Mouse (Mus musculus) regulatory T cell (primary cell): ENCODE data around the gene Vmn2r22.
"Not testable (repeated sequence)": the region's sequence is repeated elsewhere in the genome, so short reads cannot be mapped to it uniquely, and the experiment has no call there.

Source experiments
- in situ Hi-C: fragments of 300-600 bp; cut with MboI, MseI; formaldehyde crosslinking; loops from one replicate; pipeline ENCODE4 v1.15.1; 2025; ENCODE audit warnings: high pct_unique_total_duplicates

Vmn2r22 gene

GRCm38 (mm10) chr6:123650625-123651024 is at the start of gene Vmn2r22:
Gene Vmn2r22 (minus strand): TSS chr6:123650725.
- in situ Hi-C loops, result not testable (repeated sequence)

- in situ Hi-C loops, result no loop called here
These were observed 46.7 kb upstream of the Vmn2r22 start for GRCm38 (mm10) chr6:123697213-123697612.

GRCm38 (mm10) chr6:123696639-123697038 is 46.1 kb upstream of the Vmn2r22 start:
- in situ Hi-C loops, result not testable (repeated sequence)

- in situ Hi-C loops, result no loop called here
These were observed 6.5 kb upstream of the Vmn2r22 start for GRCm38 (mm10) chr6:123657040-123657439.

- in situ Hi-C loops, result loop anchor here (5.0 kb wide), 1 partner anchor 127 kb away; no protein-coding TSS in a partner anchor
These were observed 11.1 kb downstream of the Vmn2r22 start for GRCm38 (mm10) chr6:123639394-123639793.

- in situ Hi-C loops, result not testable (repeated sequence)
These were observed 26.7 kb downstream of the Vmn2r22 start for GRCm38 (mm10) chr6:123623784-123624183.

- in situ Hi-C loops, result not testable (repeated sequence)
These were observed 62.2 kb downstream of the Vmn2r22 start for GRCm38 (mm10) chr6:123588368-123588767.

- in situ Hi-C loops, result not testable (repeated sequence)
These were observed 62.7 kb downstream of the Vmn2r22 start for GRCm38 (mm10) chr6:123587796-123588328.

- in situ Hi-C loops, result not testable (repeated sequence)
These were observed 66.5 kb downstream of the Vmn2r22 start for GRCm38 (mm10) chr6:123583988-123584387.

- in situ Hi-C loops, result not testable (repeated sequence)
These were observed 75.8 kb downstream of the Vmn2r22 start for GRCm38 (mm10) chr6:123574698-123575097.
